Mouse (Mus musculus) lung, adult 2 months (tissue): ENCODE measurements at regions not wholly inside any gene's neighbourhood (a gene's known extent, or its start where the extent isn't known, plus 50 kb on each side); places are given as distances from the start of the nearest gene placed in this dataset.

Experiments
- DNase-seq: peaks from one replicate; pipeline ENCODE4 v3.0.0; 2022
- H3K4me1 ChIP-seq: fragments of 200-500 bp; 2 replicates; pipeline ENCODE4 v1.6.1; 2011; ENCODE audit warnings: low read length; ENCODE audit not compliant: control insufficient read depth, insufficient read depth
- H3K4me3 ChIP-seq: fragments of 200-500 bp; replicated peaks from 2 replicates; pipeline ENCODE3; 2011; ENCODE audit warnings: low read depth, mild to moderate bottlenecking, control low read depth, low read length; ENCODE audit errors: extremely low read depth
- CTCF ChIP-seq: fragments of 200-500 bp; IDR thresholded peaks from 2 replicates; pipeline ENCODE4 v1.5.1; 2011; ENCODE audit warnings: mild to moderate bottlenecking, low read length, control low read depth; ENCODE audit not compliant: insufficient read depth
- POLR2A ChIP-seq: fragments of 200-500 bp; IDR thresholded peaks from 2 replicates; pipeline ENCODE4 v1.6.1; 2011; ENCODE audit warnings: low read depth, mild to moderate bottlenecking, control low read depth, low read length, borderline replicate concordance; ENCODE audit errors: extremely low read depth
- WGBS: fragments of 180-500 bp; shearing (Covaris S2); methylation state at CpG from one replicate; pipeline ENCODE4 v1.1.7; 2018; 5-methylcytosine and 5-hydroxymethylcytosine counted together

DNA sequence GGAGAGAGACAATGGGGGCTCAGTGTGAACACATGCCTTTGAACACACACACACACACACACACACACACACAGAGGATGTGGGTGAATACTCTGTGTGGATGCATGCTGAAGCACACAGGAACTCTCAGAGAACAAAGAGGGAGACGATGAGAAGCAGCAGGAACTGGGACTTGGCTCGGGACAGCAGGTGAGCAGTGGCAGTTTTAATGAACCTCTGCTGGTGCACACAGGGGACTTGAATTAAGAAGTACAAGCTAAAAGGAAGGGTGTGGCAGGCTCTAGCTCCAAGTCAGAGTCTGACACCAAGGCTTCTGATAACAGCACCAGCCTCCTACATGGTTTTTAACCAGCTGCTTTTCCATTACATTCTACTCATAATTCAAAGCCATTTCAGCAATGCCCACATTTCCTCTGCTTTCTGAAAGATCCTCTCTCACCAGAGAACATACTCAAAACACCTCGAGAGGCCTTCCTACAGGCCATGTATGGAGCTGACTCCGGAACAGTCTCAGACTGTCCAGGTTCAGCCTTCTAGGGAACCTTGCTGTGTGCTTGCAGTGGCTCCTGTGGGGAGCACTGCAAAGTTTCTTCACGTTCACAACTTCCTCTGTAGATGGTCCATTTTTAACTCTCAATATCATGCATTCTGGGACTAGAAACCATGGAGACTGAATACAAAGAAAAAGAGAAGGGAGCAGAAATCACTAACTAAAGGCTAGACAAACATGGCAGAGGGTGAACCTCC, 206.9 kb upstream of the Smim15 start:
- TF ChIP-seq CTCF (no peak), POLR2A (no peak)
- DNase-seq: no peak

GRCm38 (mm10) chr13:107835756-107836385, 208.4 kb upstream of the Smim15 start:
- no peak for DNase-seq
- H3K4me3 ChIP-seq: no peak overlapping the region
- TF ChIP-seq CTCF (peak; percentile 10; the same call in 1 of the 2 replicates), POLR2A (no peak)
- peaks cover 22% of the 10 kb centered on the region for H3K4me1 ChIP-seq
- WGBS: 50% methylated on average over 9 of the region's 9 CpGs

More for the DNA sequence above, 206.9 kb upstream of the Smim15 start:
- H3K4me3 ChIP-seq: no peak overlapping the region
- peaks cover 20% of the 10 kb centered on the region for H3K4me1 ChIP-seq
- WGBS: 30% methylated on average over 5 of the region's 5 CpGs

DNA sequence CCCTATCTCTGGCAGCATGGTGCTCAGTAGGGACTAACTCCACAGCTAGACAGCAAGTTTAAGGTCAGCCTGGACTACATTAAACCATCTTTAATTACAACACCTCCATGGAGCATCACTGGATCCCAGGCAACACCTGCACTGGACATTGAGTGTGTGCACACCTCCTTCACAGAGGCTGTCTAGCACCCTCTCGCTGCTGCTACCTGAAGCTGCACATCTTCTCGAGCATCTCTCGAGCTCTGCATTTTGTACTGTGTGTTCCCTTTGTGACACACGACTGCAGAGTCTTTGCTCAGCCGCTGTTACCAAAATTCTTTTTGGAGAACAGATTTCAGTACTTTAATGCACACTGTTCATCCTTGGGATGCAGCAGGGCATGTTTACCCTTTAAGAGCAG, 212.2 kb upstream of the Smim15 start:
- no peak for TF ChIP-seq POLR2A
- no peak for TF ChIP-seq CTCF
- Histone ChIP-seq H3K4me3 (no peak overlapping the region), H3K4me1 (peaks cover 14% of the 10 kb centered on the region)
- DNase-seq: no peak
- 49% methylated on average over 5 of the region's 5 CpGs for WGBS

- 2% methylated on average over 17 of the region's 17 CpGs for WGBS
- TF ChIP-seq POLR2A (no peak), CTCF (no peak)
- DNase-seq: peak; percentile 92
- H3K4me1 ChIP-seq: peaks cover 20% of the 10 kb centered on the region
- H3K4me3 ChIP-seq: no peak overlapping the region
Measured at GRCm38 (mm10) chr13:107831221-107831681, 213.0 kb upstream of the Smim15 start.

DNA sequence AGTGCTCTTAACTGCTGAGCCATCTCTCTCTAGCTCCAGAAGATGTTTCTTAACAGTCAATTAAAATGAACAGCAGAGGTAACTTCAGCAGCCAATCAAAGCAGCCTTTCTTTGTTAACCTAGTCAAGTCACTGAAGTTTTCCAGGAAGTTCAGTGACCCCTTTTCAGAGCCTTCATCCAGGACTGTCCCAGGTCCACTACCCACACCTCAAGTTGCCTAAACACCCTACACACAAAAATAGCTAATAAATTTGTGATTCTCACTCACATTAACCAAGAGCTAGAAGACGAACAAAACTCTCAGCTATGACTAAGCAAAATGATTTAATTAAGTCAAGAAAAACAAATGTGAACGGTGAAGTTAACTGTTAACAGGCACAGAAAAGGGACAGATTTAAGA, 214.0 kb upstream of the Smim15 start:
- no peak for TF ChIP-seq CTCF
- TF ChIP-seq POLR2A: no peak
- H3K4me1 ChIP-seq: peaks cover 21% of the 10 kb centered on the region
- H3K4me3 ChIP-seq: no peak overlapping the region
- WGBS: 37% methylated on average over 2 of the region's 2 CpGs
- no peak for DNase-seq

DNA sequence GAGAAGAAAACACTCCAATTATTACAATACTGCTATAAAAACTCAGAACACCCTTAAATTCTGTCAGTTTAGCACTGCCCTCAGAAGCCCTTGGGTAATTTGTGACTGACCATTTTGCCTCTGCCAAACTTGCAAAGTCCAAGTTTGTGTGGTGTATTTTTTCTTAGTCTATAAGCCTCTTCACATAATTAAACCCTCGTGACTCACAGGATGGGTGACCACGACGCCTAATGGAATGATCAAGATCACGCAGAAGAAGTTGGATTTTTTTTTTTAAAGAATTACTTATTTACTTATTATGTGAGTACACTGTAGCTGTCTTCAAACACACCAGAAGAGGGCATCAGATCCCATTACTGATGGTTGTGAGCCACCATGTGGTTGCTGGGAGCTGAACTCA, 214.4 kb upstream of the Smim15 start:
- DNase-seq: no peak
- 93% methylated on average over 4 of the region's 4 CpGs for WGBS
- peaks cover 22% of the 10 kb centered on the region for H3K4me1 ChIP-seq
- no peak overlapping the region for H3K4me3 ChIP-seq
- TF ChIP-seq CTCF: no peak
- no peak for TF ChIP-seq POLR2A

- TF ChIP-seq CTCF: no peak
- TF ChIP-seq POLR2A: no peak
- Histone ChIP-seq H3K4me3 (no peak overlapping the region), H3K4me1 (peaks cover 14% of the 10 kb centered on the region)
- WGBS: 42% methylated on average over 4 of the region's 4 CpGs
- no peak for DNase-seq
Measured at GRCm38 (mm10) chr13:107825636-107826035, 218.6 kb upstream of the Smim15 start.

- 81% methylated on average over 1 of the region's 1 CpGs for WGBS
- no peak overlapping the region for H3K4me3 ChIP-seq
- TF ChIP-seq CTCF: no peak
- H3K4me1 ChIP-seq: peaks cover 19% of the 10 kb centered on the region
- DNase-seq: no peak
Measured at GRCm38 (mm10) chr13:107823342-107823741, 220.9 kb upstream of the Smim15 start.

DNA sequence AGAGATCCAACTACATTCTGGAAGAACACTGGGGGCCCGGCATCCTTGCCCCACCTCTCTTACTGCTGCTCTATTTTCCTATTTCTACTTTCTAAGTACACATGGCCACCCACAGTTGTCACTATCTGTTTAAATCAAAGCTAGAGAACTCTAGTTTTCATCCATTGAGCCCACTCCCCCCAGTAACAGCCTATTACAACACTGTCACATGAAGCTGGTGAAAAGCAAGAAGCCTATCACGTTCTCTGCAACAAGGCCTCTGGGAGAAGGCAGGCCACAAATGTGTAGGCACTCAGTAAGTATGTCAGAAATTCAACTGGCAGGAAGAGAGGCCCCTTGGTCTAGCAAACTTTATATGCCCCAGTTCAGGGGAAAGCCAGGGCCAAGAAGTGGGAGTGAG, 222.0 kb upstream of the Smim15 start:
- 95% methylated on average over 2 of the region's 2 CpGs for WGBS
- peaks cover 20% of the 10 kb centered on the region for H3K4me1 ChIP-seq
- no peak for TF ChIP-seq CTCF
- TF ChIP-seq POLR2A: no peak
- no peak for DNase-seq
- H3K4me3 ChIP-seq: no peak overlapping the region

DNA sequence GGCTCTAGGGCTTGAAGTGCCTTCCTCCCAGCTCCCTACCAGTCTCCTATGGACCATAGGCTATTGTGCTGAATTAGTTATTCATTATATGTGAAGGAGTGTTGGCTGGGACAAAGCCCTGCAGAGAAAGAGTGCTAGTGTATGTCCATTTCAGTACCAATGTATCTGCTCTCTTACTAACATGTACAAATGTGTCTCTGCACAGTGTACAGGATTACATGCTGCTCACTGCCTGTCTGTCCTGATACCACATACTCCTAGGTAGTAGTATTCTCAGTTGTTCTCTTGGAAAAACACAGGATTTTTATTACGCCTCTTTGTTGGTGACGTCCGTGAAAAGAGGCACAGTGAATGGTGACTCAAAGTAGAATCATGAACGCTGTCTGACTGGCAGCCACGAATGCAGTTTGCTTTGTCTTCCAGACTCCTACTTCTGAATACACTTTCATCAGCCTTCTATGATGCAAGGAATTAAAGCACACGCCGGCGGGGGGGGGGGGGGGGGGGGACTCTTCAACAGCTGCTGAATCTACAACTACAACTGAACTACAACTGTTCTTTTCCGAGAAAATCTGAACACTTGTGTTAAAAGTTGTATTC, 230.6 kb upstream of the Smim15 start:
- TF ChIP-seq CTCF: no peak
- no peak for TF ChIP-seq POLR2A
- Histone ChIP-seq H3K4me1 (peaks cover 24% of the 10 kb centered on the region), H3K4me3 (no peak overlapping the region)
- no peak for DNase-seq
- WGBS: 50% methylated on average over 9 of the region's 9 CpGs
